Mouse (Mus musculus) adrenal gland, postnatal 25 days (tissue): ENCODE data around the gene Vmn2r7. TPM values are rescaled to one million over a fixed set of nuclear protein-coding genes. Genes with fewer than 3 reads are reported as not detected.
"Not testable (repeated sequence)": the region's sequence is repeated elsewhere in the genome, so short reads cannot be mapped to it uniquely, and the experiment has no call there.

Source experiments
- DNase-seq: peaks from one replicate; pipeline ENCODE4 v3.0.0; 2021; ENCODE audit warnings: mixed read lengths
- long read RNA-seq: library from polyadenylated mRNA; stranded (forward); transcript quantifications from one replicate; pipeline ENCODE4 v2.0.0, GENCODE M21; 2021
- total RNA-seq: library from RNA; stranded (reverse); gene quantifications from 2 replicates; pipeline ENCODE4 v1.2.3, GENCODE M21; 2021

The Vmn2r7 gene
- not detected in 2 replicates for total RNA-seq
- long read RNA-seq: 0 reads

DNA sequence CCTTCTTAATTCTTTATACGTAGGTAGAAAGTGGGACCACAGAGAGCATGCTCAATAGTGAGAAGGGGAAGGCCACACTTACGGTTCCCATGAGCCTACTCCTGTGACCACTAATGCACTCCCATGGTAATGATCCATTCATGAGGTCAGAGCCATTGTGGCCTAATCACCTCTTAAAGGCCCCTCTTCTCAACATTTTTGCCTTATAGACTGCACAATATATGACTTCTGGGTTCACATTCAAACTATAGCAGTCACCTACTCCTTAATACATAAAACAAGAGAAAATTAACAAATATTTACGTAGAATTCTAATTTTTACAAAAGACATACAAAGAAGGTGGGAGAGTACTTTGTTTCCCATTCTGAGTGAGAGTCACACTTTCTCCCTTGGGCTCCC, at the start of gene Vmn2r7:
Gene Vmn2r7, minus strand, starts transcription at position 101 of the 400 bp plus-strand sequence.
- not testable (repeated sequence) for DNase-seq

GRCm38 (mm10) chr3:64889725-64890124, 45.2 kb upstream of the Vmn2r7 start:
- DNase-seq: no peak

GRCm38 (mm10) chr3:64878199-64878977, 33.8 kb upstream of the Vmn2r7 start:
- no peak for DNase-seq

DNA sequence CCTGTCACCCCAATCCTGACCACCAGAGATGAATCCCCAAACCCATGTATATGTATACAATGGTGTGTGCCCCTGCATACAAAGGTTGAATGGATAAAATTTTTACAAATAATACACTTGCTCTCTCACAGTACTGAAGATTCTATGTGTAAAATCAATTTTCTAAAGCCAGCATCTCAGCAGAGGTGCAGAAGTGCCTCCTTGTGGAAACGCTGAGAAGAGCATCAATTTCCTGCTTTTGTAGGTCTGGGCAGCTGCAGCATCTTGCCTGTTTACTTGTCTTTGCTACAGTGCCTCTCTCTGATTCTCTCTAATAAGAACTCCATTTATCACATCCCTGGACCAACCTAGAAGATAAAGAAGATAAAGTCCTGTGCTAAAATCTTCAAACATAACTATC, 32.1 kb upstream of the Vmn2r7 start:
- DNase-seq: no peak

- DNase-seq: no peak
These were observed 1.7 kb downstream of the Vmn2r7 start for GRCm38 (mm10) chr3:64842881-64843280.

GRCm38 (mm10) chr3:64842299-64842698, 2.3 kb downstream of the Vmn2r7 start:
- DNase-seq: peak; percentile 24

- no peak for DNase-seq
These were observed 13.4 kb downstream of the Vmn2r7 start for GRCm38 (mm10) chr3:64831134-64831533.

GRCm38 (mm10) chr3:64791245-64791591, 53.3 kb downstream of the Vmn2r7 start:
- DNase-seq: no peak

DNA sequence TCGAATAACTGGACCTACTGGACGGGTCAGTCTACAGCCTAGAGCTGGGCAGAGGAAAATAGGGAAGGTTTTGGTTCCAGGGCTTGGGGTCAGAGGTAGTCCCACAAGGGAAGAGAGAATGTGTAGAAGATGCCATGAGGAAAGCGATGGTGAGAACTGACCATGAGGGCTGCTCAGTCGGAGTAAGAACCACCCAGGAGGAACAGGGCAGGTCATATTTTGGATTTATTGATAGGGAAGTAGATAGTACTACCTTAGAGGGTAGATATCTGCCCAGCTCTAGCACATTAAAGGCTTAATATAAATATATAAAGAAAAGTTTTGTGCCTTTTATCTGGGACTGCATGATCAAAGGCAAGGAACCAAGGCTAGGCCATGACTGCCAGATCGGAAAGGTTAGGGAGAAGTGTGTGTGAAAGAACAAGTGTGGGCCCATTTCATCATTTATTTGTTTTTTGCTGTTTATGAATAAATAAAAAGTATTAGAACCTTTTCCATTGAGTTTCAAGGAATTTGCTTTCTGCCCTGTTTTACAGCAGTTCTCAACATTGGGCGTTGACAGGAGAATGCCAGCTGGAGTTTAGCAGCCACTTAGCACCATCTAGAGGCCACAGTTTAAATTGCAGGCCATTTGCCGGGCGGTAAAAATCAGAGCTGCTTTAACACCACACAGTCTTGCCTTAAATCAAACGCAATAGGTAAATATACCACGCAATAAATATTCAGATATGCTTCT, 53.9 kb downstream of the Vmn2r7 start:
- peak; percentile 46 for DNase-seq

DNA sequence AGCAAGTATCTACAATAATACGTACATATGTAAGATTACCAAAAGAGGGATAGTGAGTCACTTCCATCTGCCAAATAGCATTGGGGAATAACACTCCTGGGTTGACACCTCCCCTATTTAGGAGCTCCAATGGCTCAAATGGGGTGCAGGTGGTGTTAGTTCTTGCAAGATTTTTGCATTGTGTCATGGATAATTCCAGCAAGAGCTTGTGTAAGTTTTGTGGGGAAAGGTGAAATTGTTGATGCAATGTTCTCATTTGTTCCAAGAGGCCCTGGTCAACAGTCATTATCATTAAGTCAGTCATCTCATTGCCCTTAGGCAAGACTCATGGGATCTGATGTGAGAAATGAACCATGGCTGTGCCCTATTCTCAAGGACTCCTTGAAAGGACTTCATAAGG, 61.7 kb downstream of the Vmn2r7 start:
- no peak for DNase-seq

- no peak for DNase-seq
These were observed 72.4 kb downstream of the Vmn2r7 start for GRCm38 (mm10) chr3:64772132-64772531.

GRCm38 (mm10) chr3:64756145-64756544, 88.4 kb downstream of the Vmn2r7 start:
- DNase-seq: no peak

- DNase-seq: not testable (repeated sequence)
These were observed 117.2 kb downstream of the Vmn2r7 start for GRCm38 (mm10) chr3:64727187-64727970.

DNA sequence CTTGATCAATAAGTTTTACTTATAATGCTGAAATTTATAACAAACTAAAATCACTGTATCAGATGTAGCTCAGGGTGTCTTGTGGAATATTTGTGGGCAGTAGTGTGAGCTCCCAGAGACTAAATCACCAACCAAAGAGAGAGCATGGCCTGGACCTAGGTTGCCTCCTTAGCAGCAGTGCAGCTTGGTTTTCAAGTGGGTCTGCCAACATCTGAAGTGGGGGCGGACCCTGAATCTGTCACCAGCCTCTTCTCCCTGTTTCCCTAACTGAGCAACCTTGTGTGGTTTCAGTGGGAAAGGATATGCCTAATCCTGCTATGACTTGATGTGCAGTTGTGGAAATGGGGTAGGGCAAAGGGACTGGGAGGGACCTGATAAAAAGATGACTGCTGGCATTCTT, 118.8 kb downstream of the Vmn2r7 start:
- DNase-seq: not testable (repeated sequence)

DNA sequence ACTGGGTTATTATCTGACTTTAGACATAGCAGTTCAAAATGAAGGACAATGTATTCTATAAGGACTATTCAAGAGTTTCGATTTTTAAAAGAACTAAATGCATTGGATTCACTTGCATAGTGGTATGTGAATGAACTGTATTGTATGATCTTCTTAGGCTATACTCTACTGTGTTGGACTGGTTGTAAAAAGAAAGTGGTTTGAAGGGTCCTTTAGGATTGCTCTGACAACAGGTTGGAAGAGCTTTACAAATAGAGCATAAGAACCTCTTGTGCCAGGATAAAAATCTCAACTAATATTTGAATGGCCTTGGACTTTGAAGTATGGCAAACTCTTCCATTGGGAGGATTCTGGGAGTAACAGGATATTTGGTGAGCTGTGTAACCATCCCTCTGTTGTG, 168.5 kb downstream of the Vmn2r7 start:
- DNase-seq: not testable (repeated sequence)
